Mouse (Mus musculus): ENCODE results near the gene Upf2. TPM values are rescaled to one million over a fixed set of nuclear protein-coding genes. Genes with fewer than 3 reads are reported as not detected.

The Upf2 gene
- total RNA-seq, 2 experiments from 2014 or later, result 12.9 to 14.3 TPM

DNA sequence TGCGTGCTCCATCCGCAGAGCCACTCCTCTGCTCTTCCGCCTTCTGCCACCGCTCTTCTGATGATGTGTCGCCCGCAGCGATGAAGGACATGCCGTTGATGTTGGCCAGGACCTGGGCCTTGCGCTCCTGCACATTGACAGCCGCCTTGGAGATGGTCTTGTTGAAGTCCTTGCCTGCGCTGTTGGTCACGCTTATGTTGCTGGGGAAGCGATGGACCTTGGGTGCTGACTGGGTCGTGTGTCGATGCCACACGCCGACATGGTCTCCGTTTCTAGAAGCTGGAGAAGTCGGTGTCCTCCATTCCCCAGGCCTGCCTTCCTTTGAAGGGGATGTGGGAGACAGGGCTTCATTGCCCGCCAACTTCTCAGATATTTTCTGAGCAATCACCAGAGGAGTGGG is 149.5 kb downstream of the Upf2 start:
- no peak for DNase-seq (ENCODE audit: low spot score)
- intact Hi-C loops (cut with DNase I), result no loop called here

GRCm38 (mm10) chr2:6105437-6105836 is 154.2 kb downstream of the Upf2 start:
- DNase-seq (ENCODE audit: low spot score), result no peak
- intact Hi-C loops (cut with DNase I), result no loop called here

Other genes with a start within 250 kb of the Upf2 start
- 1 to 10 TPM; 4.6 to 5.3 TPM for gene Camk1d, start 237.0 kb upstream of the Upf2 start, total RNA-seq (2021)
- gene Nudt5, start 106.5 kb upstream of the Upf2 start, total RNA-seq (2021), result 10 to 100 TPM; 13.7 to 15.7 TPM
- gene Cdc123, start 106.3 kb upstream of the Upf2 start, total RNA-seq (2021), result 10 to 100 TPM; 71.7 to 74.0 TPM
- not detected for gene Gm13199, start 88.5 kb upstream of the Upf2 start, total RNA-seq (2021)
- gene Sec61a2, start 56.0 kb upstream of the Upf2 start, total RNA-seq (2021), result 10 to 100 TPM; 13.9 to 14.1 TPM
- 1 to 10 TPM; 5.1 to 5.5 TPM for gene Dhtkd1, start 8.7 kb upstream of the Upf2 start, total RNA-seq (2021)
- gene Proser2, start 178.7 kb downstream of the Upf2 start, total RNA-seq (2021), result 10 to 100 TPM; 12.6 to 16.0 TPM